ENCODE assay signal across 10 mouse cellular contexts in the genomic region with DNA sequence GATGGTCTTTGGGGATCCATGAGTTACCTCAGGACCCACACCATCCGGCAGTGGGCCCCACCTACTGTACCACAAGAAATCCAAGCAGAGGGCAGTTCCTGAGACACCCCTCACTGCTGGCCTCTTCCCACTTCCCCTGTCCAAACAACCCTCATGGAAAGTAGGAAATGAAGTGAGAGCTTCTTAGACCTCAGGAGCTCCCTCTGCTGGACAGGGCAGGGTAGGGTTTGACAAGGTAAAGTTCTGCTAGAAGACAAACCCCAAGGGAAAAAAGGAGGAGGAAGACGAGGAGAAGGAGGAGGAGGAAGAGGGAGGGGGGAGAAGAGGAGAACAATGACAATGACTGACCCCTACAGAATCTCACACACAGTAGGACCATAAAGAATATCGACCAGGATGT. TPM values are rescaled to one million over a fixed set of nuclear protein-coding genes. Genes with fewer than 3 reads are reported as not detected.
DNase-seq lines count a peak whose midpoint lies in the region; ATAC-seq and TF ChIP-seq lines count a peak whose summit lies in the region.
"Had no signal": no experiment of that assay in that cellular context is flagged by ENCODE, and none has a peak within 500 bp of the region (broad histone marks: within the 10 kb centered on the region; RNA-seq: fewer than 3 reads in every experiment).

No protein-coding gene starts in this region.

- H3K9me3 ChIP-seq in kidney, embryonic 16.5 days (ENCODE audit: low read length) = no peaks in the 10 kb centered on the region
- H3K9me3 ChIP-seq in CH12.LX (replicated peaks; ENCODE audit: low read length) = no peaks in the 10 kb centered on the region
- H3K9me3 ChIP-seq in embryonic facial prominence, embryonic 11.5 days (replicated peaks; ENCODE audit: control insufficient read depth, low read length) = no peaks in the 10 kb centered on the region

- no peak for ATAC-seq in kidney, embryonic 16.5 days (ENCODE audit: low FRiP score, low TSS enrichment)
- no peak for ATAC-seq in embryonic facial prominence, embryonic 11.5 days (replicated peaks; ENCODE audit: insufficient number of reproducible peaks, low FRiP score, low TSS enrichment, low read depth)

- no peaks in the 10 kb centered on the region for H3K27me3 ChIP-seq in kidney, embryonic 16.5 days (ENCODE audit: insufficient read depth, low read length)
- no peaks in the 10 kb centered on the region for H3K27me3 ChIP-seq in CH12.LX (replicated peaks)
- H3K27me3 ChIP-seq in embryonic facial prominence, embryonic 11.5 days (ENCODE audit: control insufficient read depth, insufficient read depth, low read length) = no peaks in the 10 kb centered on the region

- no peaks in the 10 kb centered on the region for H3K4me1 ChIP-seq in kidney, embryonic 16.5 days (ENCODE audit: insufficient read depth, low read length)
- H3K4me1 ChIP-seq in CH12.LX (ENCODE audit: control insufficient read depth in 1 of 2, insufficient read depth in 2 of 2) = peaks cover 0 to 23% of the 10 kb centered on the region in 2 experiments; a peak in 2 of 4 replicates
- no peaks in the 10 kb centered on the region for H3K4me1 ChIP-seq in embryonic facial prominence, embryonic 11.5 days (ENCODE audit: control insufficient read depth, insufficient read depth, low read length)

- dilution Hi-C loops in CH12.LX (cut with MboI; ENCODE audit: extremely low pct_ligation_motif_present, extremely low pct_unique_long_range_greater_than_20kb, low sequenced_read_pairs) = no loop called here

- WGBS in kidney, embryonic 16.5 days = 61% methylated on average over 3 of the region's 3 CpGs
- 54% methylated on average over 3 of the region's 3 CpGs for WGBS in embryonic facial prominence, embryonic 11.5 days

- no peaks in the 10 kb centered on the region for H3K79me2 ChIP-seq in CH12.LX (replicated peaks; ENCODE audit: control insufficient read depth, extremely low read depth, insufficient read depth, poor library complexity, severe bottlenecking)

- H3K4me3 ChIP-seq in kidney, embryonic 16.5 days (ENCODE audit: low read length) = no peak overlapping the region
- no peak overlapping the region for H3K4me3 ChIP-seq in CH12.LX (replicated peaks in 1 of 3; ENCODE audit: low read depth in 2 of 3, low read length in 2 of 3, poor library complexity in 1 of 3)
- no peak overlapping the region for H3K4me3 ChIP-seq in embryonic facial prominence, embryonic 11.5 days (ENCODE audit: low read depth, low read length)
- H3K4me3 ChIP-seq: erythroblast, embryonic 14.5 days had no signal

- no peak overlapping the region for H3K9ac ChIP-seq in kidney, embryonic 16.5 days (replicated peaks; ENCODE audit: low read length)
- H3K9ac ChIP-seq in CH12.LX (ENCODE audit: insufficient read depth, low read depth) = no peak overlapping the region
- no peak overlapping the region for H3K9ac ChIP-seq in embryonic facial prominence, embryonic 11.5 days (replicated peaks; ENCODE audit: low read length)

- H3K4me2 ChIP-seq in kidney, embryonic 16.5 days (replicated peaks; ENCODE audit: low read depth, low read length) = no peak overlapping the region
- no peak overlapping the region for H3K4me2 ChIP-seq in CH12.LX (ENCODE audit: insufficient read depth, low read depth, poor library complexity, severe bottlenecking)
- no peak overlapping the region for H3K4me2 ChIP-seq in embryonic facial prominence, embryonic 11.5 days (ENCODE audit: low read depth, low read length)

- TF ChIP-seq RAD21 in CH12.LX (IDR thresholded peaks at IDR 0.05; ENCODE audit: low read depth, low read length) = peak; percentile 47

- DNase-seq in kidney, adult 18-20 months = peak; percentile 54
- DNase-seq in CH12.LX (ENCODE audit: extremely low read depth) (peak; percentile 77), R1 (ENCODE audit: low read depth, low spot score) (peak; percentile 64)
- peak; percentile 49 for DNase-seq in embryonic facial prominence, embryonic 11.5 days (ENCODE audit: low spot score)
- peak; percentile 63 for DNase-seq in lung, postnatal 14 days
- no peak for DNase-seq in left cerebral cortex, adult 11 months (ENCODE audit: low spot score)
- DNase-seq in heart, adult 9 months (ENCODE audit: low spot score in 2 of 2) = no peak

- no peak for TF ChIP-seq EP300 in CH12.LX (IDR thresholded peaks at IDR 0.05; ENCODE audit: low read length)

- TF ChIP-seq CTCF in CH12.LX (conservative IDR thresholded peaks at IDR 0.05 in 1 of 2, IDR thresholded peaks at IDR 0.05 in 1 of 2; ENCODE audit: low read depth in 2 of 2, low read length in 2 of 2) = peak; percentile 57 to 82

- no peak overlapping the region for H3K27ac ChIP-seq in kidney, embryonic 16.5 days (ENCODE audit: low read length)
- H3K27ac ChIP-seq in CH12.LX (ENCODE audit: insufficient read depth, low read depth) = no peak overlapping the region
- H3K27ac ChIP-seq in embryonic facial prominence, embryonic 11.5 days (replicated peaks; ENCODE audit: low read depth, low read length) = no peak overlapping the region

- H3K36me3 ChIP-seq in kidney, embryonic 16.5 days (ENCODE audit: insufficient read depth, low read length) = no peaks in the 10 kb centered on the region
- peaks cover 0 to 12% of the 10 kb centered on the region in 2 experiments for H3K36me3 ChIP-seq in CH12.LX (replicated peaks in 1 of 2; ENCODE audit: control insufficient read depth in 1 of 2, insufficient read depth in 1 of 2, low read length in 1 of 2)
- H3K36me3 ChIP-seq in embryonic facial prominence, embryonic 11.5 days (replicated peaks; ENCODE audit: control insufficient read depth, insufficient read depth, low read depth, low read length) = no peaks in the 10 kb centered on the region

- in situ Hi-C loops in CH12.LX (cut with MboI; ENCODE audit: low pct_ligation_motif_present, low pct_unique_long_range_greater_than_20kb, low sequenced_read_pairs) = loop anchor here (10.0 kb wide), 1 partner anchor 143 kb away; no protein-coding TSS in a partner anchor

- no peak for TF ChIP-seq POLR2A in CH12.LX (IDR thresholded peaks at IDR 0.05; ENCODE audit: low read depth, low read length)

TF ChIP-seq in CH12.LX, 34 proteins besides CTCF, POLR2A, EP300 and RAD21:
- no peak for TF ChIP-seq MAZ (IDR thresholded peaks at IDR 0.05; ENCODE audit: low read depth, low read length)
- peak; percentile 78 for TF ChIP-seq SMC3 (IDR thresholded peaks at IDR 0.05; ENCODE audit: low read depth, low read length)

RNA-seq across cellular contexts. Expression of a gene that starts 46.4 kb away (rescaled TPM):
- not detected in 2 replicates for polyA plus RNA-seq in kidney, embryonic 16.5 days (2015; fragmentation: Nextera tagmentation; extraction: Ambion mirVana)
- not detected in 2 replicates for total RNA-seq in CH12.LX (2012; rRNA removed)
- not detected in 2 replicates for total RNA-seq in CH12.LX (2014; rRNA removed)
- not detected in 2 replicates for polyA plus RNA-seq in CH12.LX (2012; ENCODE audit: insufficient read length, low read depth)
- polyA plus RNA-seq in embryonic facial prominence, embryonic 11.5 days (2014; fragmentation: Nextera tagmentation; extraction: Ambion mirVana) = 2.0 and 2.4 TPM in 2 replicates
- polyA plus RNA-seq: lung, embryonic 16.5 days had no signal

Comparison
In these comparisons a context has a peak if more than half of its experiments do, and no peak if none do; other contexts are left out.
1. DNase-seq: peak in kidney, adult 18-20 months (single experiment), CH12.LX (single experiment), R1 (single experiment), embryonic facial prominence, embryonic 11.5 days (single experiment) and lung, postnatal 14 days (single experiment); none in left cerebral cortex, adult 11 months (single experiment) and heart, adult 9 months (0 of 2).